Mouse (Mus musculus): ENCODE measurements around the gene Gcn1l1. TPM values are rescaled to one million over a fixed set of nuclear protein-coding genes. Genes with fewer than 3 reads are reported as not detected.

Gene Gcn1l1
- total RNA-seq, 1 experiment from 2014 or later = 22.8 TPM

- no peak for ATAC-seq (replicated peaks; ENCODE audit: insufficient number of reproducible peaks, low FRiP score, low TSS enrichment, poor library complexity, severe bottlenecking)
Observed at GRCm38 (mm10) chr5:115531671-115532270, 33.3 kb upstream of the Gcn1l1 start.

GRCm38 (mm10) chr5:115534290-115534731, 30.7 kb upstream of the Gcn1l1 start:
- no peak for ATAC-seq (replicated peaks; ENCODE audit: insufficient number of reproducible peaks, low FRiP score, low TSS enrichment, poor library complexity, severe bottlenecking)

- peak; percentile 52 for ATAC-seq (replicated peaks; ENCODE audit: insufficient number of reproducible peaks, low FRiP score, low TSS enrichment, poor library complexity, severe bottlenecking)
Observed at GRCm38 (mm10) chr5:115534856-115535255, 30.2 kb upstream of the Gcn1l1 start.

- peak; percentile 40 for ATAC-seq (replicated peaks; ENCODE audit: insufficient number of reproducible peaks, low FRiP score, low TSS enrichment, poor library complexity, severe bottlenecking)
Observed at GRCm38 (mm10) chr5:115535635-115536034, 29.4 kb upstream of the Gcn1l1 start.

GRCm38 (mm10) chr5:115538017-115538692, 26.9 kb upstream of the Gcn1l1 start:
- no peak; the same call in 1 of the 2 replicates for ATAC-seq (replicated peaks; ENCODE audit: insufficient number of reproducible peaks, low FRiP score, low TSS enrichment, poor library complexity, severe bottlenecking)

DNA sequence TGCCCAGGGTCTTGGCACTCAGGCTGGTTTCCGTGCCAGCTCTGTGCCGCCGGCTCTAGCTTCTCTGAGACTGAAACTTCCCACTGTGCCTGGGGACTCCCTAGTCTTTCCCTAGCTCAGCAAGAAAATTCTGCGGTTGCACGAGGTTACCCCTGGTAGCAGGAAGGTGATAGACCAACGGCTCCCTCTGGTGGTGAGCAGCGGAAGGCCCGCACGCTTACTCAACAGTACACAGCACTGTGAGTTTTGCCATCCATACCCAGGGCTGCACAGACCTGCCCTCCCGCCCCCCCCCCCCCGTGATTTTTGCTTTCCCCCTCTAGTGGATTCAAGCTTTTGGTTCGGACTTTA, 26.4 kb upstream of the Gcn1l1 start:
- peak; percentile 58 for ATAC-seq (replicated peaks; ENCODE audit: insufficient number of reproducible peaks, low FRiP score, low TSS enrichment, poor library complexity, severe bottlenecking)

DNA sequence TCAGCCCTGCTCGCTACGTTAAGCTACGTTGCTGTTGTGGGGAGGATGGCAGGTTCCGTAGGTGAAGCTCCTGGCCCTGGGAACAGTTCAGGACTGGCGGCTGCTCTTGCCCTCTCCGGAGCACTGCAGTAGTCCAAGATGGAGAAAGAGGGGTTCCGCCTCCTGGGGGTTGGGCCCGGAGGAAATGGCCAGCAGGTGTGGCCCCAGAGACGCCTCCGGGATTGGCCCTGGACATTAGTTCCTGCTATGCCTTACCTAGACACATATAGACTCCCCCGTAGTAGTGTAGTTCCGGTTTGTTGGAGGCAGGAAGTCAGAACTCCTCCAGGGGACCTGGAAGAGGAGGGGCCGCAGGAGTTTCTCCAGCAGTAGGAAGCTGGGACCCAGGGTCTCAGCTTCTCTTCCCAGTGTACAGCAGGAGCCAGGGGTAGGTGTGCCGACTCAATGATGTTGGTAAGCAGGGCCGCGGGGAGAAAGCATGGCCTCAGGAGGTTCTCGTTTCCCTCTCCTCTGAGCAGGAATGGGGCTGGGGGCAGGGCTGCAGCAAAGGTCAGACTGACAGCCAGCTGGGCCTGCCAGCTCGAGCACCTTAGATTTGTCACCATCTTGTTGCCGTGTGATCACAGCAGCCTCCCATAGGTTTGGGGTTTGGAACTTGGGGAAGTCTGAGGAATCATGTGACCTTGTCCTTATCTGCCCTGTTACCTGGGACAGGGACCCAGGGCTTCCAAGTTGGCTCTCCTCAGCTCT, 22.2 kb upstream of the Gcn1l1 start:
- peak; percentile 51 for ATAC-seq (replicated peaks; ENCODE audit: insufficient number of reproducible peaks, low FRiP score, low TSS enrichment, poor library complexity, severe bottlenecking)

GRCm38 (mm10) chr5:115543509-115544253, 21.4 kb upstream of the Gcn1l1 start:
- ATAC-seq (replicated peaks; ENCODE audit: insufficient number of reproducible peaks, low FRiP score, low TSS enrichment, poor library complexity, severe bottlenecking) = peak; percentile 36

DNA sequence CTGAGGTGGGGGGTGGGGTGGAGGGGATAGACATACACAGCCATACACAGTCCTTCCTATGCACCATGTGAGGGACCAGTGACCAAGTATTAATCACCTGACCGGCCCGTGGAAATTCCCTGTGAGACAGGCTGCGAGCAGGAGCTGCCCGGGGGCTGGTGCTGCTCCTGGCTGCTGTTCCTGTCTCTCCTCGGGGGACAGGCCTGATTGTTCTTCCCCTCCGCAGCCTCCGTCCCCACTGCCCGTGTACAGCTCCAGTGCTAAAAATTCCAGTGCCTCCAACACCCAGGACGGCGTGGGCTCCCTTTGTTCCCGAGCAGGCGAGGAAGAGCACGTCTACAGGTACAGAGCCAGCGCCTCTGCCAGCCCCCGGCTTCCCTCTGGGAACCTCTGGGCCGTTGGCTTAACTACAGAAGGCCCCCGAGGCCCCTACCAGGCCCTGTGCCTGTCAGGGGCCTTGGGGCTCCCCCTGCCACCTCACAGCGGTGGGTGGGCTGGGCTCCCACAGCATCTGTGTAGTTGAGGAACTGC, 20.3 kb upstream of the Gcn1l1 start:
- ATAC-seq (replicated peaks; ENCODE audit: insufficient number of reproducible peaks, low FRiP score, low TSS enrichment, poor library complexity, severe bottlenecking) = no peak

GRCm38 (mm10) chr5:115545636-115546035, 19.4 kb upstream of the Gcn1l1 start:
- no peak for ATAC-seq (replicated peaks; ENCODE audit: insufficient number of reproducible peaks, low FRiP score, low TSS enrichment, poor library complexity, severe bottlenecking)

GRCm38 (mm10) chr5:115546536-115546935, 18.5 kb upstream of the Gcn1l1 start:
- ATAC-seq (replicated peaks; ENCODE audit: insufficient number of reproducible peaks, low FRiP score, low TSS enrichment, poor library complexity, severe bottlenecking) = no peak

DNA sequence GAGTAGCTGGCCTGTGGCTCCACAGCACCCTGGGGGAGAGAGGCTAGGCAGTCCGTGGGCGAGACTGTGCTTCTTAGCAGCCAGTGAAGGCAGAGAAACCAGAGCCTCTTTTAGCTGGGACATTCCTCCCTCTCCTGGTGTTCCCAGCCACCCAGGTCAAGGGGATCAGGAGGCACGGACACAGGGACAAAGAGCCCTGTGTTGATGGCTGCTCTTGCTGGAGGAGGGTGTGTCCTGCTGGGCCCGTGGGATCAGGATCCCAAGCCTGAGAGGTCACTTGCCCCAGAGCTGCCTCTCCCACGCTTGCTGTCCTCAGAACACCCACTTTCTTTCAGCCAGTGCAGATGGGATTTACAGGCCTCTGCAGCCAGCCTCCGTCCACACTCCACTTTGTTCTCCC, 18.0 kb upstream of the Gcn1l1 start:
- ATAC-seq (replicated peaks; ENCODE audit: insufficient number of reproducible peaks, low FRiP score, low TSS enrichment, poor library complexity, severe bottlenecking) = no peak

GRCm38 (mm10) chr5:115547421-115547820, 17.6 kb upstream of the Gcn1l1 start:
- no peak for ATAC-seq (replicated peaks; ENCODE audit: insufficient number of reproducible peaks, low FRiP score, low TSS enrichment, poor library complexity, severe bottlenecking)

- ATAC-seq (replicated peaks; ENCODE audit: insufficient number of reproducible peaks, low FRiP score, low TSS enrichment, poor library complexity, severe bottlenecking) = no peak
Observed at GRCm38 (mm10) chr5:115548501-115549285, 16.4 kb upstream of the Gcn1l1 start.

DNA sequence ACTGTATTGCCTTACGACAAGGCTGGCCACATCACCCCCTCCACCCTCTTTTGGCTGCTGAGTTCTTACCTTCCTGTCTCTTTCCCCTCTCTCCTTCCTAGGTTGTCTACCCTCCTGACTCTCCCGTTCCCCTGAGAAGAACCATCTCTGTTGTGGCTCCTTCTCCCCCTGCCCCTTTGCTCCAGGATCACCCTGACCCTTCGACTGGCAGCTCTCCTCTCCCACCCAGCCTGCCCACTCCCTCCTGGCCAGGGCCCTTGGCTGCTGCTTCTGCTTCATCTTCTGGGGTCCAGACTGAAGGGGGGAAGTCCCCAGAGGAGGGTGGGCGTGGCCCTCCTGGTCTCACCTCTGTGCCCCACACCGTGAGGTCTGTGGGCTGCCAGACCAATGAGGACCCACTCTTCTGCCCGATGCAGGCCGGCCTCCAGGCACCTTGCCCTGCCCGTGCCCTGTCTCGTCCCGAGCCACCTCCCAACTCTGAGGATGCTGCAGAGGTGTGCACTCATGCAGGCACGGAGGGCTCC, 14.5 kb upstream of the Gcn1l1 start:
- no peak for ATAC-seq (replicated peaks; ENCODE audit: insufficient number of reproducible peaks, low FRiP score, low TSS enrichment, poor library complexity, severe bottlenecking)

DNA sequence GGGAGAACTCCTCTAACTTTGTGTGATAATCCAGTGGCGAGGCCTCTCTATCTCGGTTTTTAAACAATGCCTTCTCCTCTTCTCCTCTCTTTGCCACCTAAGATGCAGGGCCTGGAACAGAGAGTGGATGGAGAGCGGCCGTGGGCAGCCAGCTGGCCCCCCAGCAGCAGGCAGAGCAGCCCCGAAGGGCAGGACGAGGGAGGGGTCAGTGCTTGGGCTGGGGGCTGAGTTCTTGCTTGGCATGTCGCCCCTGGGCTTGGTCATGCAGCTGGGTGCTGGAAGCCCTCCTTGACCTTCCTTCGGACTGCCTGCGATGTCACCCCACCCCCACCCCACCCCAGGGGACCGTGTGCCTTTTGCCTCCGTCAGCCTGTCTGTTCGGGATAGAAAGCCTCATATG, 13.7 kb upstream of the Gcn1l1 start:
- no peak for ATAC-seq (replicated peaks; ENCODE audit: insufficient number of reproducible peaks, low FRiP score, low TSS enrichment, poor library complexity, severe bottlenecking)

- no peak for ATAC-seq (replicated peaks; ENCODE audit: insufficient number of reproducible peaks, low FRiP score, low TSS enrichment, poor library complexity, severe bottlenecking)
Observed at GRCm38 (mm10) chr5:115551799-115552198, 13.3 kb upstream of the Gcn1l1 start.

GRCm38 (mm10) chr5:115553801-115554420, 11.1 kb upstream of the Gcn1l1 start:
- no peak for ATAC-seq (replicated peaks; ENCODE audit: insufficient number of reproducible peaks, low FRiP score, low TSS enrichment, poor library complexity, severe bottlenecking)

All from monocyte, adult 5-6 weeks (primary cell).